Mouse (Mus musculus): ENCODE measurements around the gene Fat1. TPM values are rescaled to one million over a fixed set of nuclear protein-coding genes. Genes with fewer than 3 reads are reported as not detected.

The Fat1 gene
- total RNA-seq, 2 experiments from 2014 or later: 2.6 to 4.5 TPM

- Histone ChIP-seq H3K4me3 (no peak overlapping the region), H3K27ac (no peak overlapping the region)
- intact Hi-C loops (cut with DNase I): loop anchor here (5.0 kb wide), 1 partner anchor 60 kb away; the partner anchor contains the start of gene Fat1
- no peak for DNase-seq
- TF ChIP-seq CTCF (IDR thresholded peaks at IDR 0.05): no peak
These were observed 62.1 kb downstream of the Fat1 start for GRCm38 (mm10) chr8:44997321-44997720.

- no peak for TF ChIP-seq CTCF (IDR thresholded peaks at IDR 0.05)
- intact Hi-C loops (cut with DNase I): loop anchor here (5.0 kb wide), 1 partner anchor 61 kb away; the partner anchor contains the start of gene Fat1
- H3K27ac ChIP-seq: peak overlapping the region; percentile 60; the same call in 1 of the 2 replicates
- peak overlapping the region; percentile 61 for H3K4me3 ChIP-seq
- DNase-seq: no peak
These were observed 62.6 kb downstream of the Fat1 start for GRCm38 (mm10) chr8:44997829-44998228.

- peak overlapping the region; percentile 61 for H3K4me3 ChIP-seq
These were observed 63.0 kb downstream of the Fat1 start for GRCm38 (mm10) chr8:44998275-44998674.

GRCm38 (mm10) chr8:44998681-44999277 lies 63.5 kb downstream of the Fat1 start:
- peak; percentile 55 for DNase-seq
- peak; percentile 38 for TF ChIP-seq CTCF (IDR thresholded peaks at IDR 0.05)
- Histone ChIP-seq H3K4me3 (peak overlapping the region; percentile 61), H3K27ac (peak overlapping the region; percentile 60)
- intact Hi-C loops (cut with DNase I): loop anchor here (5.0 kb wide), 1 partner anchor 61 kb away; the partner anchor contains the start of gene Fat1

More at GRCm38 (mm10) chr8:44998275-44998674, 63.0 kb downstream of the Fat1 start:
- TF ChIP-seq CTCF (IDR thresholded peaks at IDR 0.05): no peak
- no peak for DNase-seq
- intact Hi-C loops (cut with DNase I): loop anchor here (5.0 kb wide), 1 partner anchor 61 kb away; the partner anchor contains the start of gene Fat1
- peak overlapping the region; percentile 60 for H3K27ac ChIP-seq

GRCm38 (mm10) chr8:45001577-45002197 lies 66.4 kb downstream of the Fat1 start:
- no peak for TF ChIP-seq CTCF (IDR thresholded peaks at IDR 0.05)
- Histone ChIP-seq H3K4me3 (no peak overlapping the region), H3K27ac (peak overlapping the region; percentile 20; the same call in 1 of the 2 replicates)
- peak; percentile 62 for DNase-seq
- intact Hi-C loops (cut with DNase I): no loop called here

GRCm38 (mm10) chr8:45002686-45003085 lies 67.4 kb downstream of the Fat1 start:
- no peak overlapping the region for H3K4me3 ChIP-seq
- DNase-seq: no peak
- TF ChIP-seq CTCF (IDR thresholded peaks at IDR 0.05): no peak
- intact Hi-C loops (cut with DNase I): no loop called here
- H3K27ac ChIP-seq: no peak overlapping the region

GRCm38 (mm10) chr8:45004021-45004420 lies 68.8 kb downstream of the Fat1 start:
- H3K4me3 ChIP-seq: no peak overlapping the region
- no peak overlapping the region for H3K27ac ChIP-seq
- intact Hi-C loops (cut with DNase I): no loop called here
- no peak for DNase-seq
- TF ChIP-seq CTCF (IDR thresholded peaks at IDR 0.05): no peak

GRCm38 (mm10) chr8:45010685-45011084 lies 75.4 kb downstream of the Fat1 start:
- peak; percentile 78 for TF ChIP-seq CTCF (IDR thresholded peaks at IDR 0.05)
- H3K4me3 ChIP-seq: no peak overlapping the region
- no peak overlapping the region for H3K27ac ChIP-seq
- intact Hi-C loops (cut with DNase I): no loop called here
- DNase-seq: peak; percentile 46

GRCm38 (mm10) chr8:45011774-45012173 lies 76.5 kb downstream of the Fat1 start:
- intact Hi-C loops (cut with DNase I): no loop called here
- TF ChIP-seq CTCF (IDR thresholded peaks at IDR 0.05): no peak
- no peak overlapping the region for H3K4me3 ChIP-seq
- no peak for DNase-seq
- H3K27ac ChIP-seq: no peak overlapping the region

- no peak for TF ChIP-seq CTCF (IDR thresholded peaks at IDR 0.05)
- intact Hi-C loops (cut with DNase I): no loop called here
- H3K27ac ChIP-seq: no peak overlapping the region
- DNase-seq: no peak
- H3K4me3 ChIP-seq: no peak overlapping the region
These were observed 78.6 kb downstream of the Fat1 start for GRCm38 (mm10) chr8:45013852-45014251.

GRCm38 (mm10) chr8:45014498-45015067 lies 79.3 kb downstream of the Fat1 start:
- intact Hi-C loops (cut with DNase I): no loop called here

GRCm38 (mm10) chr8:45015876-45016275 lies 80.6 kb downstream of the Fat1 start:
- Histone ChIP-seq H3K27ac (no peak overlapping the region), H3K4me3 (no peak overlapping the region)
- TF ChIP-seq CTCF (IDR thresholded peaks at IDR 0.05): no peak
- no peak for DNase-seq
- intact Hi-C loops (cut with DNase I): no loop called here

More at GRCm38 (mm10) chr8:45014498-45015067, 79.3 kb downstream of the Fat1 start:
- no peak for DNase-seq
- no peak overlapping the region for H3K27ac ChIP-seq
- H3K4me3 ChIP-seq: no peak overlapping the region
- no peak for TF ChIP-seq CTCF (IDR thresholded peaks at IDR 0.05)

- TF ChIP-seq CTCF (IDR thresholded peaks at IDR 0.05): no peak
- no peak overlapping the region for H3K4me3 ChIP-seq
- intact Hi-C loops (cut with DNase I): no loop called here
- no peak overlapping the region for H3K27ac ChIP-seq
- no peak for DNase-seq
These were observed 84.0 kb downstream of the Fat1 start for GRCm38 (mm10) chr8:45019241-45019640.

All from gastrocnemius, adult 2 months (tissue).